Mouse (Mus musculus) midbrain, embryonic 11.5 days (tissue): ENCODE results near the gene Lmod3. TPM values are rescaled to one million over a fixed set of nuclear protein-coding genes. Genes with fewer than 3 reads are reported as not detected.

Experiments used
- ATAC-seq: fragments of 200-750 bp; cut with Nextera tagmentation; 2 replicates; pipeline ENCODE4 v1.8.0; 2017; ENCODE audit warnings: moderate TSS enrichment, moderate library complexity; ENCODE audit not compliant: low FRiP score
- DNase-seq: peaks from one replicate; pipeline ENCODE4 v3.0.0; 2015; ENCODE audit warnings: low spot score; ENCODE audit errors: missing footprints
- H3K27ac ChIP-seq: fragments of 300-500 bp; sonication (generic); 2 replicates; pipeline ENCODE4 v1.5.1; 2014; ENCODE audit warnings: low read depth, low read length
- H3K27me3 ChIP-seq: fragments of 300-500 bp; sonication (generic); 2 replicates; pipeline ENCODE4 v1.6.1; 2014; ENCODE audit warnings: mild to moderate bottlenecking, low read length, moderate library complexity, mixed read lengths; ENCODE audit not compliant: control insufficient read depth, insufficient read depth
- H3K36me3 ChIP-seq: fragments of 300-500 bp; sonication (generic); 2 replicates; pipeline ENCODE4 v1.6.1; 2014; ENCODE audit warnings: mild to moderate bottlenecking, low read length, moderate library complexity, mixed read lengths; ENCODE audit not compliant: control insufficient read depth, insufficient read depth
- H3K4me1 ChIP-seq: fragments of 300-500 bp; sonication (generic); 2 replicates; pipeline ENCODE4 v1.6.1; 2014; ENCODE audit warnings: low read length; ENCODE audit not compliant: control insufficient read depth, insufficient read depth
- H3K4me2 ChIP-seq: fragments of 300-500 bp; sonication (generic); 2 replicates; pipeline ENCODE4 v1.6.1; 2014; ENCODE audit warnings: mild to moderate bottlenecking, moderate library complexity
- H3K4me3 ChIP-seq: fragments of 300-500 bp; sonication (generic); 2 replicates; pipeline ENCODE4 v1.5.1; 2014; ENCODE audit warnings: low read depth, low read length
- H3K9ac ChIP-seq: fragments of 300-500 bp; sonication (generic); 2 replicates; pipeline ENCODE4 v1.6.1; 2014; ENCODE audit warnings: low read length
- H3K9me3 ChIP-seq: fragments of 300-500 bp; sonication (generic); 2 replicates; pipeline ENCODE4 v1.6.1; 2016; ENCODE audit warnings: low read length; ENCODE audit not compliant: control insufficient read depth
- WGBS: fragments of 180-500 bp; shearing (Covaris S2); extraction: QIAGEN DNeasy Blood & Tissue Kit; methylation state at CpG from one replicate; pipeline ENCODE4 v1.1.7; 2014; 5-methylcytosine and 5-hydroxymethylcytosine counted together
- polyA plus RNA-seq: library from polyadenylated mRNA; unstranded; fragments of >200 nt; fragmentation: Nextera tagmentation; extraction: Ambion mirVana; gene quantifications from 2 replicates; pipeline ENCODE4 v1.2.1, GENCODE M21; 2014

The Lmod3 gene
- polyA plus RNA-seq, 1 experiment from 2014 or later, result 0.08 TPM

DNA sequence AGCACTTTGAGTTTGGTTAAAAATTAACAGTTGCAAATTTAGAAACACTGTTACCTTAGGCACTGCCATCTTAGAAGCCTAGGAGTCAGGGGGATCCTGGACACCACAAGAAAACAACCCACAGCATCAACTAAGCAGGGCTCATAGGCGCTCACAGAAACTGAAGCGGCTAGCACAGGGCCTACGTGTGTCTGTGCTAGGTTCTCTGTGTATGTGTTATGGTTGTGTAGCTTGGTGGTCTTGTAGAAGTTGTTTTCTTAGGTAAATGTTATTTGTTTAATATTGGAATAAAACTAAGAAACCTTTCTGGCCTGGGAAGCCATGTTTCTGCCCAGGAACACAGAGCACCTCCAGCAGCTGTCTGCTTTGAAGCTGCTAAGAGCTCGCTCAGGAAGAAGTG, 42.8 kb downstream of the Lmod3 start:
- Histone ChIP-seq H3K36me3 (no peaks in the 10 kb centered on the region), H3K9ac (no peak overlapping the region), H3K4me1 (peaks cover 5% of the 10 kb centered on the region), H3K4me3 (no peak overlapping the region), H3K27ac (no peak overlapping the region), H3K27me3 (no peaks in the 10 kb centered on the region), H3K4me2 (no peak overlapping the region), H3K9me3 (no peaks in the 10 kb centered on the region)
- DNase-seq, result no peak
- 83% methylated on average over 4 of the region's 4 CpGs for WGBS
- ATAC-seq, result no peak

DNA sequence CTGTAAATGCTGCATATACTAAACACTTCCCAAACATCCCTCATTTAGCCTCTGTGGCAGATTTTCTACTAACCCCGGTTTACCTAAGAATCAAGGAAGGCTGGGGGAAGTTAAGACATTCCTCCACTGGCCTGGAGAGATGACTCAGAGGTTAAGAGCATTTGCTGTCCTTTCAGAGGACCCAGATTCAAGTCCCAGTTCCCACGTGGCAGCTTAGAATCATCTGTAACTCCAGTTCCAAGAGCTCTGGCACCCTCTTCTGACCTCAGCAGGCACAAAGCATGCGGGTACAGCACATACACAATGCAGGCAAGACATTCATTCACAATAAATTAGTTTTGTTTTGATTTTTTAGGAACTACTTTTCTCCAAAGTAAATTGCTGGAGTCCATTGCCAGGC, 43.4 kb downstream of the Lmod3 start:
- H3K9ac ChIP-seq, result no peak overlapping the region
- H3K4me2 ChIP-seq, result no peak overlapping the region
- H3K4me1 ChIP-seq, result peaks cover 11% of the 10 kb centered on the region
- no peaks in the 10 kb centered on the region for H3K36me3 ChIP-seq
- DNase-seq (no peak), ATAC-seq (no peak)
- WGBS, result 53% methylated on average over 3 of the region's 3 CpGs
- H3K4me3 ChIP-seq, result no peak overlapping the region
- H3K27ac ChIP-seq, result no peak overlapping the region
- H3K27me3 ChIP-seq, result no peaks in the 10 kb centered on the region
- no peaks in the 10 kb centered on the region for H3K9me3 ChIP-seq

DNA sequence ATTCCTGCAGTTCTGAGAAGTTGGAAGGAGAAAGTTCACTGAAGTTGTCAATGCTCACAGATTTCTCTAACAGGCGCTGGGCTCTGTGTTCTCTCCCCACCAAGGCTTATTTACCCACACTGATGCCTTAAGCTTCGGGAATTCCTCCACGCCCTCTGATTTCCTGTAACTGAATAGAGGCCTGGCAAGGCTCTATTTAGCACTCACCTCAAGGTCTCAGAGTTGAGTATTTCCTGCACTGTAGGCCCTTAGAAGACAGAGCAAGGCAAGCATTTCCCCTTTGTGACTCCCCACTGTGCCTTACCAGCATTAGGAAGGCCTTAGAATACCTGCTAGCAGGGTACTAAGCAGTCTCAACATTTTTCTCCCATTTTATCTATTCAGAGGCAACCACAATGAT, 44.2 kb downstream of the Lmod3 start:
- Histone ChIP-seq H3K9ac (no peak overlapping the region), H3K27ac (no peak overlapping the region), H3K9me3 (no peaks in the 10 kb centered on the region), H3K27me3 (no peaks in the 10 kb centered on the region), H3K36me3 (no peaks in the 10 kb centered on the region), H3K4me3 (no peak overlapping the region), H3K4me2 (no peak overlapping the region), H3K4me1 (peaks cover 14% of the 10 kb centered on the region)
- no peak for ATAC-seq
- WGBS, result 30% methylated on average over 3 of the region's 3 CpGs
- DNase-seq, result no peak

DNA sequence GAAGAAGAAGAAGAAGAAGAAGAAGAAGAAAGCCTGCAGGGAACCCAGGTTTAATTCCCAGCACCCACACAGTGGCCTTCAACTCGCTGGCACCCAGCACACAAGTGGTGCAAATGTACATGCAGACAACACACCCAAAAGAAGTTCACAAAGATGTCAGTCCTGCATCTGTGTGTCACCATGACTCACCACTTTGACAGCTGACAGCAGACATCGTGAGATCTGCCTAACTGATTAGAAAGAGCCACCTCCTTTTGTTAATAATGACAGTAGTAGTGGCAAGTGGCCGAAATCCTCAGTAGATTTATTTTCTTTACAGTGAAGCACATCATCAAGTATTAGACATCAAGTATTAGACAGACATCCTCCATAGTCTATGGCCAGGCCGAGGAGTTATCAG, 45.5 kb downstream of the Lmod3 start:
- no peak overlapping the region for H3K27ac ChIP-seq
- H3K36me3 ChIP-seq, result no peaks in the 10 kb centered on the region
- no peak overlapping the region for H3K4me3 ChIP-seq
- peaks cover 15% of the 10 kb centered on the region for H3K4me1 ChIP-seq
- H3K4me2 ChIP-seq, result no peak overlapping the region
- H3K9me3 ChIP-seq, result no peaks in the 10 kb centered on the region
- DNase-seq, result no peak
- H3K9ac ChIP-seq, result no peak overlapping the region
- 80% methylated on average over 4 of the region's 4 CpGs for WGBS
- no peak for ATAC-seq
- no peaks in the 10 kb centered on the region for H3K27me3 ChIP-seq

DNA sequence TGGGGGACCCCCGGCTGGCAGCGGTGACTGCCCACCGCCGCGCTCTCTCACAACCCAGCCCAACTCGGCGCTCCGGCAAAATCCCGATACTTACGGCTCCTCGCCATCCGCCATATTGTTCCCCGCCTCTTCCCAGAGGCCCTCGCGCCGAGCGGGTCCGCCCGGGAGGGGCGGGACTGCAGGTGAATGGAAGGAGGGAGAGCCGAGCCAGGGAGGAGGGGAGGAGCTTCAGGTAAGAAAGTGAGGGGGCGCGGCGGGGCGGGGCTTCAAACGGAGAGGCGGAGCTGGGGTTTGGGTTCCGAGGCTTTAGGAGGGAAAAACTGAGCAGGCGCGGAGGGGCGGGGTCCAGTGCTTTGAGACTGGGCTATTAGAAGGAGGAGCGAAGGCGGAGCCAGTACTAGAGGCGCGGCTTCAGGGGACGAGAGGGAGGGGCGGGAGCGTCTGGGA, 47.1 kb downstream of the Lmod3 start, which contains the start of gene Uba3:
TSS of gene Uba3 (minus strand) at position 209 of the 447 bp plus-strand sequence.
- DNase-seq (peak; percentile 100), ATAC-seq (peak; percentile 98)
- under 1% methylated on average over 38 of the region's 38 CpGs for WGBS
- peak within 1 kb of the TSS; percentile 81 for H3K27ac ChIP-seq
- H3K27me3 ChIP-seq, result no peaks in the 10 kb centered on the region
- H3K4me3 ChIP-seq, result peak within 1 kb of the TSS; percentile 92
- H3K9ac ChIP-seq, result peak within 1 kb of the TSS; percentile 98
- no peaks in the 10 kb centered on the region for H3K36me3 ChIP-seq
- peaks cover 10% of the 10 kb centered on the region for H3K4me1 ChIP-seq
- H3K4me2 ChIP-seq, result peak within 1 kb of the TSS; percentile 80
- H3K9me3 ChIP-seq, result no peaks in the 10 kb centered on the region

DNA sequence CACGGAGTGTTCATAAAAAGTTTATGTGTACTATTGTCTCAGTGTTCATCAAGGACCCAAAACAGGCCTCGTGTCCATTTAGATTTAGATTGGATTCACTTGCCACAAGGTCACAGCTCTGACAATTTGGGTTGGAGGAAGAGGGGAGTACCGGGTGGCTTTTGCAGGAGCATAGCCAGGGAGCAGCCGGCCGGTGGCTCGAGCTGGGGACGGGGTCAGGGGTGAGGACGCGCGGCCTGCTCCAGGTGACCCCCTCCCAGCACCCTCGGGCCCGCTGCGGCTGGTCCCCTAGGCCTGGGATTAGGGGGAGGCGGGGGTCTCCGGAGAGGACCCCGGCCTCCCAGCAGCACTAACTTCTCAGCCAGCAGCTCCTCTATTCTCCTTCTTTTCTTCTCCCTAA, 47.6 kb downstream of the Lmod3 start:
- Histone ChIP-seq H3K4me1 (peaks cover 10% of the 10 kb centered on the region), H3K27me3 (no peaks in the 10 kb centered on the region), H3K4me3 (peak overlapping the region; percentile 92), H3K36me3 (no peaks in the 10 kb centered on the region), H3K27ac (peak overlapping the region; percentile 81), H3K4me2 (peak overlapping the region; percentile 80), H3K9ac (peak overlapping the region; percentile 98), H3K9me3 (no peaks in the 10 kb centered on the region)
- ATAC-seq, result peak; percentile 67
- DNase-seq, result peak; percentile 90
- under 1% methylated on average over 13 of the region's 16 CpGs for WGBS

DNA sequence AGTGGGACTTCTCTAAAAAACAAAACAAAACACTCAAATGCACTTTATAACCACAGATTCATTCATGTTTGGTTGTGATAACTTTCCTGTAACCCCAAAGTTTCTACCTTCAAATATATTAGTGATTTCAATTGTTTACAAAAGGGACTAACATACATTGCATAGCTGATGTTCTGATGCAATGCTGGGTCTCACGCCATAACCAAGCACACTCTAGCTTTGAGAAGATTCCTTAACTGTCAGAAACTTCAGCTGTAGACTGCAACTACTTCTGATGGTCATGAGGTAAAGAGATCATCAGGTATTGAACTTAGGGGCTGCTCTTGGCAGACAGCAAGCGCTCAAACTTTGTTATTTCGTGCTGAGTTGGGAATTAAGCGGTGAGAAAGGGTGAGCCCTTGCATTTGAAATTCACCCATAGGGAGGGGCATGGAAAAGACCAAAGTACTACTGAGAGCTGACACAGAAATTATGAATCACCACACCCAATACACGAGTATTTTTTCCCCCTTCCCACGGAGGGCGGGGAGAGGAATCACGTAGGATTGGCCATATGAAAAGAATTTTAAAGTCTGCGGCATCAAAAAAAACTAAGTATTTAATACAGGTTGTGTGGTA, 48.2 kb downstream of the Lmod3 start:
- Histone ChIP-seq H3K27ac (0 out of 2 replicates have a peak overlapping the region, but pooled peaks have one; percentile 81), H3K36me3 (no peaks in the 10 kb centered on the region), H3K9ac (peak overlapping the region; percentile 98), H3K4me2 (peak overlapping the region; percentile 80), H3K4me3 (peak overlapping the region; percentile 92), H3K9me3 (no peaks in the 10 kb centered on the region), H3K4me1 (peaks cover 10% of the 10 kb centered on the region), H3K27me3 (no peaks in the 10 kb centered on the region)
- DNase-seq, result peak; percentile 85
- no peak for ATAC-seq
- 17% methylated on average over 9 of the region's 9 CpGs for WGBS

DNA sequence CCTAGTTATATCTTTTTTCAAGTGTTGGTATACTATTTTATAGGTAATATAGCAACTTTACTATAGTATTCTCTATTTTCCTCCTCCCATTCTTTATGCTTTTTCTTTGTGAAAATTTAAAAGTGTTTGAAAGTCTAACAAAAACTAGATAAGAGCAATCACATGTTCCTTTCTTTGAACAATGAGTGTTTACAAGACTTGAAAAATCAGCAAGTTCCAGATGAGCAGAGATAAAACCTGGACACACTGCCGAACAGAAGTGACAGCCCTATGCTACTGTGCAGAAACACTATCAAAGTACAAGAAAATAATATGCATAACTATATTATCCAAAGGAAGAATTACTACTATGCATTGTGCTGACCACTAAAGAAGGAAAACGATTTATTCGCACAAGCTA, 50.1 kb downstream of the Lmod3 start:
- H3K27me3 ChIP-seq, result no peaks in the 10 kb centered on the region
- no peak overlapping the region for H3K4me2 ChIP-seq
- H3K9me3 ChIP-seq, result no peaks in the 10 kb centered on the region
- no peak overlapping the region for H3K4me3 ChIP-seq
- H3K4me1 ChIP-seq, result peaks cover 10% of the 10 kb centered on the region
- ATAC-seq (no peak), DNase-seq (no peak)
- peaks cover 3% of the 10 kb centered on the region; the same call in 1 of the 2 replicates for H3K36me3 ChIP-seq
- H3K27ac ChIP-seq, result no peak overlapping the region
- H3K9ac ChIP-seq, result no peak overlapping the region
- WGBS, result 96% methylated on average over 3 of the region's 3 CpGs

DNA sequence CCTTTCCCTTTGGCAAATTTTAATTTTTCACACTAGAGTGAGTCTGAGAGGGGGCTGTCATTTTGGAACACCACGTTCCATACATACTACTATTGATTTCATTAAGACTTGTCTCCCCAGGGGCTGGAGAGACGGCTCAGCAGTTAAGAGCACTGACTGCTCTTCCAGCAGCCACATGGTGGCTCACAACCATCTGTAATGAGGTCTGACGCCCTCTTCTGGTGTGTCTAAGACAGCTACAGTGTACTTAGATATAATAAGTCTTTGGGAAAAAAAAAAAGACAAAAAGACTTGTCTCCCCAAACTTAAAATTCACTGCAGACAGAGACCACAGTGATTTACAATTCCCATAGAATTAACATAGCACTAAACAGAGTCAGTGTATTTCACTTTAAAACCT, 52.1 kb downstream of the Lmod3 start:
- no peak overlapping the region for H3K4me3 ChIP-seq
- no peaks in the 10 kb centered on the region for H3K27me3 ChIP-seq
- no peaks in the 10 kb centered on the region for H3K9me3 ChIP-seq
- H3K4me2 ChIP-seq, result no peak overlapping the region
- peaks cover 12% of the 10 kb centered on the region; the same call in 1 of the 2 replicates for H3K36me3 ChIP-seq
- DNase-seq (no peak), ATAC-seq (no peak)
- 64% methylated on average over 3 of the region's 3 CpGs for WGBS
- H3K27ac ChIP-seq, result no peak overlapping the region
- H3K4me1 ChIP-seq, result peaks cover 10% of the 10 kb centered on the region
- H3K9ac ChIP-seq, result no peak overlapping the region
